Mouse (Mus musculus) right cerebral cortex, postnatal 4 days (tissue): ENCODE measurements around the gene Borcs7.

Source experiments
- DNase-seq: peaks from one replicate; pipeline ENCODE4 v3.0.0-alpha.2; 2022

The Borcs7 gene

GRCm38 (mm10) chr19:46689460-46690372, at the start of gene Borcs7:
Gene Borcs7, plus strand, starts transcription at chr19:46689906.
- peak; percentile 80 for DNase-seq

GRCm38 (mm10) chr19:46640780-46641179, 48.9 kb upstream of the Borcs7 start:
- no peak for DNase-seq

GRCm38 (mm10) chr19:46641420-46642085, 48.2 kb upstream of the Borcs7 start:
- no peak for DNase-seq

GRCm38 (mm10) chr19:46642136-46642753, 47.5 kb upstream of the Borcs7 start:
- no peak for DNase-seq

- DNase-seq: no peak
Measured at GRCm38 (mm10) chr19:46643236-46643635, 46.5 kb upstream of the Borcs7 start.

GRCm38 (mm10) chr19:46644343-46644792, 45.3 kb upstream of the Borcs7 start:
- DNase-seq: no peak

GRCm38 (mm10) chr19:46644793-46645602, 44.7 kb upstream of the Borcs7 start:
- no peak for DNase-seq

- no peak for DNase-seq
Measured at GRCm38 (mm10) chr19:46646041-46646481, 43.6 kb upstream of the Borcs7 start.

GRCm38 (mm10) chr19:46647254-46647653, 42.5 kb upstream of the Borcs7 start:
- no peak for DNase-seq

GRCm38 (mm10) chr19:46647850-46648249, 41.9 kb upstream of the Borcs7 start:
- DNase-seq: no peak

- DNase-seq: no peak
Measured at GRCm38 (mm10) chr19:46648565-46648964, 41.1 kb upstream of the Borcs7 start.

- DNase-seq: no peak
Measured at GRCm38 (mm10) chr19:46653188-46653587, 36.5 kb upstream of the Borcs7 start.

GRCm38 (mm10) chr19:46653616-46654235, 36.0 kb upstream of the Borcs7 start:
- DNase-seq: no peak

GRCm38 (mm10) chr19:46655626-46656025, 34.1 kb upstream of the Borcs7 start:
- DNase-seq: no peak

- DNase-seq: no peak
Measured at GRCm38 (mm10) chr19:46656151-46656840, 33.4 kb upstream of the Borcs7 start.

GRCm38 (mm10) chr19:46657339-46658020, 32.2 kb upstream of the Borcs7 start:
- peak; percentile 35 for DNase-seq

GRCm38 (mm10) chr19:46658348-46658747, 31.4 kb upstream of the Borcs7 start:
- DNase-seq: no peak

GRCm38 (mm10) chr19:46658851-46659250, 30.9 kb upstream of the Borcs7 start:
- no peak for DNase-seq

GRCm38 (mm10) chr19:46661511-46661910, 28.2 kb upstream of the Borcs7 start:
- no peak for DNase-seq

- DNase-seq: no peak
Measured at GRCm38 (mm10) chr19:46662214-46662613, 27.5 kb upstream of the Borcs7 start.

- no peak for DNase-seq
Measured at GRCm38 (mm10) chr19:46662784-46663183, 26.9 kb upstream of the Borcs7 start.
